Comparison of ENCODE assay signal across 1 mouse cellular context in the genomic region with DNA sequence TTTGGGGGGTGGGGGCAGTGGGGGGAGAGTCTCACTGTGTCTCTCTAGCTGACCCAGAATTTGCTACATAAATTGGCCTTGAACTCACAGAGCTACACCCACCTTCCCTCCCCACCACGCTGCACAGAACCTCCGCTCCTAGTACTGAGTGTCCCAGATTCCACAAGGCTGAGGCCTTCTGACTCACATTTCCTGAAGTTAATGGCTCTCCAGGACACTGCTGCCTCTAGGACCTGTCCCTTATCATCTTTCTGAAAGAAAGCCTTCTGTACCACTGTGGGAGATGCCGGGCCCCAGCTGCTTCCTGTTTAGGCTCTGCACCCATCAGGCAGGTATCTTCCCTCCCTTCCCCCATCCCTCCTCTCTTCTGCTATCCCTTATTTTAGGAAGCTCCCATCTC.
TF ChIP-seq lines count a peak whose summit lies in the region.

No protein-coding gene starts in this region.

TF ChIP-seq in ES-E14, 5 proteins besides CTCF, POLR2A, EP300 and RAD21:
- TF ChIP-seq HCFC1 (IDR thresholded peaks at IDR 0.05; ENCODE audit: borderline replicate concordance, insufficient read depth, low read length) (no peak), ZC3H11A (IDR thresholded peaks at IDR 0.05; ENCODE audit: borderline replicate concordance, low read depth, low read length) (no peak)
TF ChIP-seq in ES-E14: peak in this region for 0.
